Mouse (Mus musculus) hindbrain, postnatal 0 days (tissue): ENCODE results near the gene H2afy. TPM values are rescaled to one million over a fixed set of nuclear protein-coding genes. Genes with fewer than 3 reads are reported as not detected.

Source experiments
- ATAC-seq: fragments of 200-750 bp; cut with Nextera tagmentation; 2 replicates; pipeline ENCODE4 v1.8.0; 2017; ENCODE audit warnings: mild to moderate bottlenecking, moderate TSS enrichment, moderate library complexity
- DNase-seq: peaks from one replicate; pipeline ENCODE4 v3.0.0-alpha.2; 2015; ENCODE audit warnings: low spot score
- H3K27ac ChIP-seq: fragments of 300-500 bp; sonication (generic); 2 replicates; pipeline ENCODE4 v1.5.1; 2014; ENCODE audit warnings: mild to moderate bottlenecking
- H3K27me3 ChIP-seq: fragments of 300-500 bp; sonication (generic); 2 replicates; pipeline ENCODE4 v1.6.1; 2014; ENCODE audit warnings: low read length, mixed read lengths; ENCODE audit not compliant: insufficient read depth
- H3K36me3 ChIP-seq: fragments of 300-500 bp; sonication (generic); 2 replicates; pipeline ENCODE4 v1.6.1; 2014; ENCODE audit warnings: low read length, mixed read lengths; ENCODE audit not compliant: insufficient read depth
- H3K4me1 ChIP-seq: fragments of 300-500 bp; sonication (generic); 2 replicates; pipeline ENCODE4 v1.6.1; 2014; ENCODE audit warnings: antibody characterized with exemption, low read length, mixed read lengths; ENCODE audit not compliant: insufficient read depth
- H3K4me2 ChIP-seq: fragments of 300-500 bp; sonication (generic); 2 replicates; pipeline ENCODE4 v1.6.1; 2014; ENCODE audit warnings: low read depth, mild to moderate bottlenecking, low read length, moderate library complexity, mixed read lengths
- H3K4me3 ChIP-seq: fragments of 300-500 bp; sonication (generic); 2 replicates; pipeline ENCODE4 v1.5.1; 2014; ENCODE audit warnings: low read length
- H3K9ac ChIP-seq: fragments of 300-500 bp; sonication (generic); replicated peaks from 2 replicates; pipeline ENCODE4 v1.6.1; 2014; ENCODE audit warnings: mild to moderate bottlenecking, low read length, moderate library complexity, mixed read lengths
- H3K9me3 ChIP-seq: fragments of 300-500 bp; sonication (generic); 2 replicates; pipeline ENCODE4 v1.6.1; 2016; ENCODE audit warnings: low read length, mixed read lengths
- CTCF ChIP-seq: IDR thresholded peaks from 2 replicates; pipeline ENCODE4 v1.5.1; 2016; ENCODE audit warnings: antibody characterized with exemption, control low read depth, low read depth
- WGBS: fragments of 180-500 bp; shearing (Covaris S2); extraction: QIAGEN DNeasy Blood & Tissue Kit; methylation state at CpG from one replicate; pipeline ENCODE4 v1.1.7; 2014; 5-methylcytosine and 5-hydroxymethylcytosine counted together
- polyA plus RNA-seq: library from polyadenylated mRNA; unstranded; fragments of >200 nt; fragmentation: Nextera tagmentation; extraction: Ambion mirVana; gene quantifications from 2 replicates; pipeline ENCODE4 v1.2.1, GENCODE M21; 2015
- total RNA-seq: library from RNA; depleted of rRNA; stranded (reverse); fragments of >200 nt; gene quantifications from 2 replicates; pipeline ENCODE4 v1.2.3, GENCODE M21; 2014

Gene H2afy
- total and polyA plus RNA-seq, 2 experiments from 2014 or later, result 175 to 181 TPM

- Histone ChIP-seq H3K36me3 (no peaks in the 10 kb centered on the region; the same call in 1 of the 2 replicates), H3K9me3 (no peaks in the 10 kb centered on the region), H3K4me2 (no peak overlapping the region), H3K9ac (no peak overlapping the region), H3K27me3 (no peaks in the 10 kb centered on the region), H3K27ac (peak overlapping the region; percentile 74; the same call in 1 of the 2 replicates), H3K4me3 (no peak overlapping the region), H3K4me1 (peaks cover 26% of the 10 kb centered on the region)
- no peak for ATAC-seq
- TF ChIP-seq CTCF, result 0 out of 2 replicates have a peak, but pooled peaks have one; percentile 14
- 84% methylated on average over 6 of the region's 6 CpGs for WGBS
- no peak for DNase-seq
Measured at GRCm38 (mm10) chr13:56104971-56105391, 31.2 kb downstream of the H2afy start.

- 68% methylated on average over 26 of the region's 26 CpGs for WGBS
- Histone ChIP-seq H3K4me2 (no peak overlapping the region), H3K27me3 (no peaks in the 10 kb centered on the region), H3K4me1 (peaks cover 17% of the 10 kb centered on the region), H3K27ac (peak overlapping the region; percentile 74), H3K4me3 (no peak overlapping the region), H3K9me3 (no peaks in the 10 kb centered on the region), H3K9ac (no peak overlapping the region), H3K36me3 (no peaks in the 10 kb centered on the region; the same call in 1 of the 2 replicates)
- ATAC-seq (peak; percentile 73), DNase-seq (peak; percentile 83)
- no peak for TF ChIP-seq CTCF
Measured at GRCm38 (mm10) chr13:56103796-56104746, 32.1 kb downstream of the H2afy start.

- TF ChIP-seq CTCF, result no peak
- WGBS, result 54% methylated on average over 9 of the region's 9 CpGs
- peak; percentile 44; the same call in 1 of the 2 replicates for ATAC-seq
- no peak for DNase-seq
- Histone ChIP-seq H3K27me3 (no peaks in the 10 kb centered on the region), H3K9me3 (no peaks in the 10 kb centered on the region), H3K9ac (no peak overlapping the region), H3K4me2 (no peak overlapping the region), H3K4me3 (no peak overlapping the region), H3K4me1 (peaks cover 14% of the 10 kb centered on the region), H3K27ac (peak overlapping the region; percentile 74; the same call in 1 of the 2 replicates), H3K36me3 (no peaks in the 10 kb centered on the region; the same call in 1 of the 2 replicates)
Measured at GRCm38 (mm10) chr13:56102160-56102559, 34.0 kb downstream of the H2afy start.

GRCm38 (mm10) chr13:56095601-56096195 is 40.5 kb downstream of the H2afy start:
- Histone ChIP-seq H3K9me3 (no peaks in the 10 kb centered on the region), H3K4me2 (no peak overlapping the region), H3K4me3 (no peak overlapping the region), H3K27me3 (no peaks in the 10 kb centered on the region), H3K4me1 (peaks cover 29% of the 10 kb centered on the region), H3K9ac (no peak overlapping the region), H3K27ac (no peak overlapping the region), H3K36me3 (no peaks in the 10 kb centered on the region; the same call in 1 of the 2 replicates)
- ATAC-seq (0 out of 2 replicates have a peak, but pooled peaks have one; percentile 25), DNase-seq (no peak)
- TF ChIP-seq CTCF, result no peak
- WGBS, result 63% methylated on average over 18 of the region's 18 CpGs

- H3K9me3 ChIP-seq, result no peaks in the 10 kb centered on the region
- H3K4me3 ChIP-seq, result no peak overlapping the region
- H3K36me3 ChIP-seq, result 0 out of 2 replicates have a peak, but pooled peaks cover 3% of the 10 kb centered on the region
- DNase-seq, result no peak
- H3K4me1 ChIP-seq, result peaks cover 29% of the 10 kb centered on the region
- 56% methylated on average over 8 of the region's 8 CpGs for WGBS
- H3K4me2 ChIP-seq, result no peak overlapping the region
- no peak for ATAC-seq
- no peaks in the 10 kb centered on the region for H3K27me3 ChIP-seq
- H3K9ac ChIP-seq, result no peak overlapping the region
- peak overlapping the region; percentile 36; the same call in 1 of the 2 replicates for H3K27ac ChIP-seq
- TF ChIP-seq CTCF, result no peak
Measured at GRCm38 (mm10) chr13:56094544-56094943, 41.6 kb downstream of the H2afy start.

- Histone ChIP-seq H3K36me3 (peaks cover 8% of the 10 kb centered on the region; the same call in 1 of the 2 replicates), H3K4me1 (peaks cover 29% of the 10 kb centered on the region), H3K4me3 (no peak overlapping the region), H3K4me2 (no peak overlapping the region), H3K27ac (peak overlapping the region; percentile 55; the same call in 1 of the 2 replicates), H3K27me3 (no peaks in the 10 kb centered on the region), H3K9ac (no peak overlapping the region), H3K9me3 (no peaks in the 10 kb centered on the region)
- 33% methylated on average over 3 of the region's 3 CpGs for WGBS
- peak; percentile 51; the same call in 1 of the 2 replicates for ATAC-seq
- TF ChIP-seq CTCF, result no peak
- peak; percentile 81 for DNase-seq
Measured at GRCm38 (mm10) chr13:56093680-56094079, 42.5 kb downstream of the H2afy start.
